Mouse (Mus musculus): ENCODE measurements around the gene Gm20518.

GRCm38 (mm10) chr16:17872995-17873394 is 18.5 kb downstream of the Gm20518 start:
- TF ChIP-seq CTCF (IDR thresholded peaks at IDR 0.05; ENCODE audit: low read depth): no peak
- no peak for TF ChIP-seq EP300 (optimal IDR thresholded peaks at IDR 0.05)
